Mouse (Mus musculus): ENCODE data around the gene Nub1. TPM values are rescaled to one million over a fixed set of nuclear protein-coding genes. Genes with fewer than 3 reads are reported as not detected.

Gene Nub1
- polyA plus RNA-seq, 1 experiment from 2014 or later: 36.8 TPM

GRCm38 (mm10) chr5:24729797-24730487 lies 44.6 kb downstream of the Nub1 start:
- Histone ChIP-seq H3K9ac (ENCODE audit: low read length) (peak overlapping the region; percentile 40), H3K4me2 (peak overlapping the region; percentile 47), H3K4me1 (ENCODE audit: control insufficient read depth, insufficient read depth, low read length) (peaks cover 10% of the 10 kb centered on the region), H3K9me3 (ENCODE audit: control insufficient read depth, low read length) (no peaks in the 10 kb centered on the region), H3K4me3 (ENCODE audit: low read depth, low read length) (peak overlapping the region; percentile 37), H3K36me3 (ENCODE audit: control insufficient read depth, insufficient read depth, low read length) (no peaks in the 10 kb centered on the region), H3K27me3 (ENCODE audit: control insufficient read depth, insufficient read depth, low read length) (peaks cover 30% of the 10 kb centered on the region), H3K27ac (ENCODE audit: low read depth, low read length) (no peak overlapping the region)
- ATAC-seq (ENCODE audit: low FRiP score): 0 out of 2 replicates have a peak, but pooled peaks have one; percentile 51
- DNase-seq (ENCODE audit: low spot score, missing footprints): peak; percentile 92
- 2% methylated on average over 49 of the region's 49 CpGs for WGBS

- Histone ChIP-seq H3K27me3 (ENCODE audit: control insufficient read depth, insufficient read depth, low read length) (peaks cover 30% of the 10 kb centered on the region), H3K9me3 (ENCODE audit: control insufficient read depth, low read length) (no peaks in the 10 kb centered on the region), H3K4me1 (ENCODE audit: control insufficient read depth, insufficient read depth, low read length) (peaks cover 10% of the 10 kb centered on the region), H3K27ac (ENCODE audit: low read depth, low read length) (no peak within 1 kb of the TSS), H3K4me3 (ENCODE audit: low read depth, low read length) (peak within 1 kb of the TSS; percentile 37), H3K9ac (ENCODE audit: low read length) (peak within 1 kb of the TSS; percentile 40), H3K4me2 (peak within 1 kb of the TSS; percentile 47), H3K36me3 (ENCODE audit: control insufficient read depth, insufficient read depth, low read length) (no peaks in the 10 kb centered on the region)
- DNase-seq (ENCODE audit: low spot score, missing footprints): no peak
- ATAC-seq (ENCODE audit: low FRiP score): 0 out of 2 replicates have a peak, but pooled peaks have one; percentile 22
- WGBS: 1% methylated on average over 23 of the region's 23 CpGs
Measured at GRCm38 (mm10) chr5:24730488-24730871, 45.1 kb downstream of the Nub1 start, which contains the start of gene Wdr86. Gene Wdr86 (minus strand): TSS chr5:24730727.

GRCm38 (mm10) chr5:24730986-24731385 lies 45.7 kb downstream of the Nub1 start:
- Histone ChIP-seq H3K27ac (ENCODE audit: low read depth, low read length) (no peak overlapping the region), H3K9ac (ENCODE audit: low read length) (no peak overlapping the region), H3K4me1 (ENCODE audit: control insufficient read depth, insufficient read depth, low read length) (peaks cover 10% of the 10 kb centered on the region), H3K27me3 (ENCODE audit: control insufficient read depth, insufficient read depth, low read length) (peaks cover 30% of the 10 kb centered on the region), H3K36me3 (ENCODE audit: control insufficient read depth, insufficient read depth, low read length) (no peaks in the 10 kb centered on the region), H3K4me3 (ENCODE audit: low read depth, low read length) (peak overlapping the region; percentile 37), H3K4me2 (peak overlapping the region; percentile 47), H3K9me3 (ENCODE audit: control insufficient read depth, low read length) (no peaks in the 10 kb centered on the region)
- DNase-seq (ENCODE audit: low spot score, missing footprints) (peak; percentile 89), ATAC-seq (ENCODE audit: low FRiP score) (no peak)
- under 1% methylated on average over 15 of the region's 15 CpGs for WGBS

- no peak overlapping the region for H3K4me2 ChIP-seq
- H3K27me3 ChIP-seq (ENCODE audit: control insufficient read depth, insufficient read depth, low read length): peaks cover 30% of the 10 kb centered on the region
- no peaks in the 10 kb centered on the region for H3K36me3 ChIP-seq (ENCODE audit: control insufficient read depth, insufficient read depth, low read length)
- H3K4me3 ChIP-seq (ENCODE audit: low read depth, low read length): no peak overlapping the region
- ATAC-seq (ENCODE audit: low FRiP score): peak; percentile 60
- H3K9ac ChIP-seq (ENCODE audit: low read length): no peak overlapping the region
- no peak overlapping the region for H3K27ac ChIP-seq (ENCODE audit: low read depth, low read length)
- H3K4me1 ChIP-seq (ENCODE audit: control insufficient read depth, insufficient read depth, low read length): peaks cover 10% of the 10 kb centered on the region
- WGBS: 4% methylated on average over 8 of the region's 8 CpGs
- no peaks in the 10 kb centered on the region for H3K9me3 ChIP-seq (ENCODE audit: control insufficient read depth, low read length)
- DNase-seq (ENCODE audit: low spot score, missing footprints): peak; percentile 90
Measured at GRCm38 (mm10) chr5:24733134-24733533, 47.8 kb downstream of the Nub1 start.

- H3K4me2 ChIP-seq: no peak overlapping the region
- WGBS: 67% methylated on average over 7 of the region's 7 CpGs
- H3K27me3 ChIP-seq (ENCODE audit: control insufficient read depth, insufficient read depth, low read length): peaks cover 30% of the 10 kb centered on the region
- no peak for ATAC-seq (ENCODE audit: low FRiP score)
- H3K27ac ChIP-seq (ENCODE audit: low read depth, low read length): no peak overlapping the region; the same call in 1 of the 2 replicates
- peaks cover 10% of the 10 kb centered on the region for H3K4me1 ChIP-seq (ENCODE audit: control insufficient read depth, insufficient read depth, low read length)
- DNase-seq (ENCODE audit: low spot score, missing footprints): no peak
- no peaks in the 10 kb centered on the region for H3K9me3 ChIP-seq (ENCODE audit: control insufficient read depth, low read length)
- H3K9ac ChIP-seq (ENCODE audit: low read length): no peak overlapping the region
- H3K4me3 ChIP-seq (ENCODE audit: low read depth, low read length): no peak overlapping the region
- no peaks in the 10 kb centered on the region for H3K36me3 ChIP-seq (ENCODE audit: control insufficient read depth, insufficient read depth, low read length)
Measured at GRCm38 (mm10) chr5:24733771-24734426, 48.6 kb downstream of the Nub1 start.

GRCm38 (mm10) chr5:24737595-24737994 lies 52.3 kb downstream of the Nub1 start:
- Histone ChIP-seq H3K36me3 (ENCODE audit: control insufficient read depth, insufficient read depth, low read length) (no peaks in the 10 kb centered on the region), H3K4me1 (ENCODE audit: control insufficient read depth, insufficient read depth, low read length) (peaks cover 3% of the 10 kb centered on the region; the same call in 1 of the 2 replicates), H3K4me2 (no peak overlapping the region), H3K27ac (ENCODE audit: low read depth, low read length) (no peak overlapping the region), H3K4me3 (ENCODE audit: low read depth, low read length) (no peak overlapping the region), H3K9ac (ENCODE audit: low read length) (no peak overlapping the region), H3K27me3 (ENCODE audit: control insufficient read depth, insufficient read depth, low read length) (no peaks in the 10 kb centered on the region), H3K9me3 (ENCODE audit: control insufficient read depth, low read length) (no peaks in the 10 kb centered on the region)
- ATAC-seq (ENCODE audit: low FRiP score): no peak
- 94% methylated on average over 10 of the region's 10 CpGs for WGBS
- DNase-seq (ENCODE audit: low spot score, missing footprints): peak; percentile 33

GRCm38 (mm10) chr5:24738517-24738916 lies 53.2 kb downstream of the Nub1 start:
- no peak overlapping the region for H3K27ac ChIP-seq (ENCODE audit: low read depth, low read length)
- DNase-seq (ENCODE audit: low spot score, missing footprints): peak; percentile 28
- H3K4me1 ChIP-seq (ENCODE audit: control insufficient read depth, insufficient read depth, low read length): no peaks in the 10 kb centered on the region; the same call in 1 of the 2 replicates
- 94% methylated on average over 1 of the region's 1 CpGs for WGBS
- no peak overlapping the region for H3K4me3 ChIP-seq (ENCODE audit: low read depth, low read length)
- H3K9ac ChIP-seq (ENCODE audit: low read length): no peak overlapping the region
- H3K27me3 ChIP-seq (ENCODE audit: control insufficient read depth, insufficient read depth, low read length): no peaks in the 10 kb centered on the region
- H3K9me3 ChIP-seq (ENCODE audit: control insufficient read depth, low read length): no peaks in the 10 kb centered on the region
- H3K36me3 ChIP-seq (ENCODE audit: control insufficient read depth, insufficient read depth, low read length): no peaks in the 10 kb centered on the region
- ATAC-seq (ENCODE audit: low FRiP score): no peak
- H3K4me2 ChIP-seq: no peak overlapping the region

- no peaks in the 10 kb centered on the region for H3K27me3 ChIP-seq (ENCODE audit: control insufficient read depth, insufficient read depth, low read length)
- H3K27ac ChIP-seq (ENCODE audit: low read depth, low read length): no peak overlapping the region
- no peak for ATAC-seq (ENCODE audit: low FRiP score)
- no peaks in the 10 kb centered on the region for H3K9me3 ChIP-seq (ENCODE audit: control insufficient read depth, low read length)
- DNase-seq (ENCODE audit: low spot score, missing footprints): peak; percentile 56
- no peaks in the 10 kb centered on the region for H3K4me1 ChIP-seq (ENCODE audit: control insufficient read depth, insufficient read depth, low read length)
- no peaks in the 10 kb centered on the region for H3K36me3 ChIP-seq (ENCODE audit: control insufficient read depth, insufficient read depth, low read length)
- no peak overlapping the region for H3K9ac ChIP-seq (ENCODE audit: low read length)
- no peak overlapping the region for H3K4me3 ChIP-seq (ENCODE audit: low read depth, low read length)
- WGBS: 71% methylated on average over 15 of the region's 15 CpGs
- H3K4me2 ChIP-seq: no peak overlapping the region
Measured at GRCm38 (mm10) chr5:24739141-24739753, 53.9 kb downstream of the Nub1 start.
